Mouse (Mus musculus) fat pad, adult 2 months (tissue): ENCODE measurements around the gene Map4k3.

ENCODE experiments used
- DNase-seq: peaks from one replicate; pipeline ENCODE4 v3.0.0-alpha.2; 2011; ENCODE audit warnings: low read depth, low spot score; ENCODE audit errors: extremely low read depth

Gene Map4k3

GRCm38 (mm10) chr17:80635794-80636193 is 92.5 kb downstream of the Map4k3 start:
- DNase-seq: no peak

- DNase-seq: no peak
Measured at GRCm38 (mm10) chr17:80632846-80633245, 95.4 kb downstream of the Map4k3 start.

GRCm38 (mm10) chr17:80632354-80632753 is 95.9 kb downstream of the Map4k3 start:
- no peak for DNase-seq

- DNase-seq: no peak
Measured at GRCm38 (mm10) chr17:80631028-80631427, 97.3 kb downstream of the Map4k3 start.

- DNase-seq: no peak
Measured at GRCm38 (mm10) chr17:80624979-80625378, 103.3 kb downstream of the Map4k3 start.

GRCm38 (mm10) chr17:80621691-80622090 is 106.6 kb downstream of the Map4k3 start:
- no peak for DNase-seq

GRCm38 (mm10) chr17:80620786-80621423 is 107.4 kb downstream of the Map4k3 start:
- DNase-seq: no peak

- DNase-seq: no peak
Measured at GRCm38 (mm10) chr17:80619556-80619955, 108.7 kb downstream of the Map4k3 start.

- DNase-seq: no peak
Measured at GRCm38 (mm10) chr17:80618890-80619289, 109.4 kb downstream of the Map4k3 start.

- DNase-seq: no peak
Measured at GRCm38 (mm10) chr17:80603806-80604205, 124.5 kb downstream of the Map4k3 start.

GRCm38 (mm10) chr17:80603079-80603625 is 125.1 kb downstream of the Map4k3 start:
- no peak for DNase-seq

- no peak for DNase-seq
Measured at GRCm38 (mm10) chr17:80601371-80601770, 126.9 kb downstream of the Map4k3 start.

GRCm38 (mm10) chr17:80583051-80583450 is 145.2 kb downstream of the Map4k3 start:
- no peak for DNase-seq

- DNase-seq: no peak
Measured at GRCm38 (mm10) chr17:80579901-80580300, 148.4 kb downstream of the Map4k3 start.

- DNase-seq: no peak
Measured at GRCm38 (mm10) chr17:80579089-80579488, 149.2 kb downstream of the Map4k3 start.

GRCm38 (mm10) chr17:80578041-80578440 is 150.2 kb downstream of the Map4k3 start:
- no peak for DNase-seq

GRCm38 (mm10) chr17:80577639-80578038 is 150.6 kb downstream of the Map4k3 start, which contains the start of gene Cdkl4:
TSS of gene Cdkl4 (minus strand) at chr17:80577813.
- DNase-seq: no peak

GRCm38 (mm10) chr17:80577214-80577613 is 151.1 kb downstream of the Map4k3 start:
- DNase-seq: no peak

- no peak for DNase-seq
Measured at GRCm38 (mm10) chr17:80575008-80575407, 153.3 kb downstream of the Map4k3 start.

- DNase-seq: no peak
Measured at GRCm38 (mm10) chr17:80574471-80574965, 153.8 kb downstream of the Map4k3 start.

GRCm38 (mm10) chr17:80572187-80572935 is 155.9 kb downstream of the Map4k3 start:
- DNase-seq: no peak

GRCm38 (mm10) chr17:80571460-80571859 is 156.8 kb downstream of the Map4k3 start:
- DNase-seq: no peak
